Mouse (Mus musculus) bone marrow, adult 2 months (tissue): ENCODE data around the gene Slco1a4.
"Not testable (repeated sequence)": the region's sequence is repeated elsewhere in the genome, so short reads cannot be mapped to it uniquely, and the experiment has no call there.

Experiments used
- CTCF ChIP-seq: fragments of 200-500 bp; IDR thresholded peaks from 2 replicates; pipeline ENCODE4 v1.5.1; 2011; ENCODE audit warnings: low read length, control low read depth; ENCODE audit not compliant: control insufficient read depth, insufficient read depth
- POLR2A ChIP-seq: fragments of 200-500 bp; IDR thresholded peaks from 2 replicates; pipeline ENCODE4 v1.6.1; 2011; ENCODE audit warnings: low read depth, mild to moderate bottlenecking, control low read depth, low read length, borderline replicate concordance; ENCODE audit not compliant: control insufficient read depth

GRCm38 (mm10) chr6:141875742-141876141 is 19.7 kb upstream of the Slco1a4 start:
- TF ChIP-seq CTCF, POLR2A: not testable (repeated sequence)
